Mouse (Mus musculus): ENCODE results near the gene Gsg1l. TPM values are rescaled to one million over a fixed set of nuclear protein-coding genes. Genes with fewer than 3 reads are reported as not detected.

Gsg1l gene
- total and polyA plus RNA-seq, 2 experiments from 2014 or later = 5.7 to 16.6 TPM

DNA sequence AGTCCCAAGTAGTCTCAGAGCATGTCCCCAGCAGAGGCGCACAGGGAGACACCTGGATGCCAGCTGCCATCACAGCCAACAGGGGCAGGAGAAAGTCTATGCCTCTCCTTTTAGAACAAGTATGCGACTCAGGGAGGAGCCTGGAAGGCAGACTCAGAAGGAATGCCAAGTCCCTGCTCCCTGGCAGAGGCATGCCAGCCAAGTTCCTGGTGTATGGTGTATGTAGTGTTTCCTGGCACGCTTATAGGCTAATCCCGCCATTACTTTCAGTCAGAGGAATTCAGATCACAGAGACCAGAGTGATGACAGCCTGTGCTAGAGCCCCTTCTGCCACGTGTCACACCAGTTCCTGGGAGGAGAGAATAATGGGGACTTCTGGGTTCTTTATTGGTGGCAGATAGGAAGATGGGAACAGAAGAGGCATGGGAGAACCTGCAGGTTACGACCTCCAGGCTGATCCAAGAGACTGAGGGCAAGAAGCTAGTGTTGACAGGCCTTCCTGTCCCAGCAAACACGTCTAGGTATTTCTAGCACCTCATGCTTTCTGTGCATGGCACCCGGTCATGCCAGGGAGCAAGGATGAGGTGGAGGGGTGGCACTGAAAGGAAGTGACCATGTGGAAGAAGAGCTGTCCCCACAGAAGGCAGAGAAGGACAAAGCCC lies 235.2 kb downstream of the Gsg1l start:
- peak; percentile 93 for ATAC-seq (ENCODE audit: insufficient read depth, low read depth)

DNA sequence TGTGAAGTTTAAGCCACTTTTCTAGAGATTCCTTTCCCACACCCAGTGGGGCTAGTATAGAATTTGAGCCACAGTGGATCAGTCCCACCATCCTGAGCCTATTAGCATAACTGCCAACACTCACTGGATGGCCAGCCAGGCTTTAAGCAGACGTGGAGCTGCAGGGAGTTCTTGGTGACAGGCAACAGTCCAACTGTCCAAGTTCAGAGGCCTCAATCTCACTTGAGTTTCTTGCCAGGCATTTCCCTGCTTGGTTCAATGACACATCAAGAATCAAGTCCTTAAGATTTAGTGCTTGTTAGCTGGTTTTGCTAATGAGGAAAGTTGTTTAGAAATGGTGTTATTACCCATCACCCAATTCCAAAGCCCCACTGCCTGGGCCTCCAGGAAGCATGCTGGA lies 236.6 kb downstream of the Gsg1l start:
- no peak for DNase-seq (ENCODE audit: low spot score)
- Histone ChIP-seq H3K9ac (replicated peaks; ENCODE audit: low read depth, low read length) (no peak overlapping the region), H3K9me3 (replicated peaks; ENCODE audit: control insufficient read depth, low read length) (no peaks in the 10 kb centered on the region), H3K36me3 (replicated peaks; ENCODE audit: control insufficient read depth, insufficient read depth, low read length) (peaks cover 26% of the 10 kb centered on the region), H3K4me3 (ENCODE audit: low read depth, low read length) (no peak overlapping the region), H3K4me2 (ENCODE audit: low read depth, low read length) (no peak overlapping the region), H3K27ac (ENCODE audit: low read depth) (no peak overlapping the region), H3K27me3 (ENCODE audit: control insufficient read depth, insufficient read depth, low read length) (no peaks in the 10 kb centered on the region), H3K4me1 (ENCODE audit: control insufficient read depth, insufficient read depth) (peaks cover 27% of the 10 kb centered on the region)
- ATAC-seq (ENCODE audit: insufficient read depth, low read depth) = no peak
- WGBS = 22% methylated on average over 1 of the region's 1 CpGs
- TF ChIP-seq EP300 (IDR thresholded peaks at IDR 0.05; ENCODE audit: low read depth) = no peak
- TF ChIP-seq CTCF (IDR thresholded peaks at IDR 0.05; ENCODE audit: low read depth) = no peak

More for the DNA sequence above, 235.2 kb downstream of the Gsg1l start:
- H3K27ac ChIP-seq (ENCODE audit: low read depth) = peak overlapping the region; percentile 69
- WGBS = 31% methylated on average over 8 of the region's 8 CpGs
- H3K27me3 ChIP-seq (ENCODE audit: control insufficient read depth, insufficient read depth, low read length) = no peaks in the 10 kb centered on the region
- TF ChIP-seq EP300 (IDR thresholded peaks at IDR 0.05; ENCODE audit: low read depth) = no peak; the same call in 1 of the 2 replicates
- TF ChIP-seq CTCF (IDR thresholded peaks at IDR 0.05; ENCODE audit: low read depth) = peak; percentile 8; the same call in 1 of the 2 replicates
- peak; percentile 85 for DNase-seq (ENCODE audit: low spot score)
- H3K4me2 ChIP-seq (ENCODE audit: low read depth, low read length) = no peak overlapping the region
- peaks cover 34% of the 10 kb centered on the region for H3K36me3 ChIP-seq (replicated peaks; ENCODE audit: control insufficient read depth, insufficient read depth, low read length)
- peaks cover 27% of the 10 kb centered on the region for H3K4me1 ChIP-seq (ENCODE audit: control insufficient read depth, insufficient read depth)
- no peaks in the 10 kb centered on the region for H3K9me3 ChIP-seq (replicated peaks; ENCODE audit: control insufficient read depth, low read length)
- no peak overlapping the region for H3K9ac ChIP-seq (replicated peaks; ENCODE audit: low read depth, low read length)
- no peak overlapping the region for H3K4me3 ChIP-seq (ENCODE audit: low read depth, low read length)

- Histone ChIP-seq H3K9me3 (replicated peaks; ENCODE audit: control insufficient read depth, low read length) (no peaks in the 10 kb centered on the region), H3K27me3 (ENCODE audit: control insufficient read depth, insufficient read depth, low read length) (no peaks in the 10 kb centered on the region), H3K4me3 (ENCODE audit: low read depth, low read length) (no peak overlapping the region), H3K4me2 (ENCODE audit: low read depth, low read length) (no peak overlapping the region), H3K36me3 (replicated peaks; ENCODE audit: control insufficient read depth, insufficient read depth, low read length) (peaks cover 7% of the 10 kb centered on the region), H3K27ac (ENCODE audit: low read depth) (no peak overlapping the region), H3K4me1 (ENCODE audit: control insufficient read depth, insufficient read depth) (peaks cover under 1% of the 10 kb centered on the region; the same call in 1 of the 2 replicates), H3K9ac (replicated peaks; ENCODE audit: low read depth, low read length) (no peak overlapping the region)
- no peak for TF ChIP-seq EP300 (IDR thresholded peaks at IDR 0.05; ENCODE audit: low read depth)
- TF ChIP-seq CTCF (IDR thresholded peaks at IDR 0.05; ENCODE audit: low read depth) = no peak
- WGBS = 57% methylated on average over 5 of the region's 5 CpGs
- ATAC-seq (ENCODE audit: insufficient read depth, low read depth) = no peak
- DNase-seq (ENCODE audit: low spot score) = no peak
These were observed 244.0 kb downstream of the Gsg1l start for GRCm38 (mm10) chr7:125838078-125838742.

- Histone ChIP-seq H3K9ac (replicated peaks; ENCODE audit: low read depth, low read length) (no peak overlapping the region), H3K4me3 (ENCODE audit: low read depth, low read length) (no peak overlapping the region), H3K27me3 (ENCODE audit: control insufficient read depth, insufficient read depth, low read length) (no peaks in the 10 kb centered on the region), H3K9me3 (replicated peaks; ENCODE audit: control insufficient read depth, low read length) (no peaks in the 10 kb centered on the region), H3K36me3 (replicated peaks; ENCODE audit: control insufficient read depth, insufficient read depth, low read length) (no peaks in the 10 kb centered on the region), H3K4me2 (ENCODE audit: low read depth, low read length) (no peak overlapping the region), H3K27ac (ENCODE audit: low read depth) (no peak overlapping the region), H3K4me1 (ENCODE audit: control insufficient read depth, insufficient read depth) (peaks cover 32% of the 10 kb centered on the region)
- TF ChIP-seq CTCF (IDR thresholded peaks at IDR 0.05; ENCODE audit: low read depth) (no peak), EP300 (IDR thresholded peaks at IDR 0.05; ENCODE audit: low read depth) (no peak)
- ATAC-seq (ENCODE audit: insufficient read depth, low read depth) = no peak
- WGBS = 89% methylated on average over 2 of the region's 2 CpGs
- DNase-seq (ENCODE audit: low spot score) = no peak
These were observed 248.7 kb downstream of the Gsg1l start for GRCm38 (mm10) chr7:125833471-125833870.

DNA sequence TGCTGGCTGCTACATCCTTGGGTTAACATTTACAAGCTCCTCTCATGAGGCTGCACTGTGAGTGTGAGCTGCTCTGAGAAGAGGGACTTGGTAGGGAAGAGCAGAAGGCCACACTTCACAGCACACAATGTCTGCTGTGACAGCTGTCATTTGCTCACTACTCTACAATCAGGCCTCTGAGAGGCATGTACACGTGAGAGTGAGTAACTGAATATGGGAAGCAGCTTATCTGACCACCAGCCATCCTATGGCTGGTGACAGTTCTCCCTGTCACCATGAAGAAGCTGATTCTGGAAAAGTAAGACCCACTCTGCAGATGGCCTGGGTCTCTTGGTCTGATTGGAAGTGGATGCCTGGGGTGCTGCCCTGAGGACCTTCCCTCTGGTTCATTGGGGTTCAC lies 249.4 kb downstream of the Gsg1l start:
- Histone ChIP-seq H3K27me3 (ENCODE audit: control insufficient read depth, insufficient read depth, low read length) (no peaks in the 10 kb centered on the region), H3K4me1 (ENCODE audit: control insufficient read depth, insufficient read depth) (peaks cover 39% of the 10 kb centered on the region), H3K4me3 (ENCODE audit: low read depth, low read length) (no peak overlapping the region), H3K9me3 (replicated peaks; ENCODE audit: control insufficient read depth, low read length) (no peaks in the 10 kb centered on the region), H3K36me3 (replicated peaks; ENCODE audit: control insufficient read depth, insufficient read depth, low read length) (no peaks in the 10 kb centered on the region), H3K4me2 (ENCODE audit: low read depth, low read length) (no peak overlapping the region), H3K27ac (ENCODE audit: low read depth) (no peak overlapping the region), H3K9ac (replicated peaks; ENCODE audit: low read depth, low read length) (no peak overlapping the region)
- TF ChIP-seq EP300 (IDR thresholded peaks at IDR 0.05; ENCODE audit: low read depth) = no peak
- ATAC-seq (ENCODE audit: insufficient read depth, low read depth) = no peak
- no peak for DNase-seq (ENCODE audit: low spot score)
- WGBS = 14% methylated on average over 1 of the region's 1 CpGs
